Mouse (Mus musculus): ENCODE data around the gene Rad51b.
A peak's percentile ranks its signal among the peaks of the same experiment; 100 is the strongest.

DNA sequence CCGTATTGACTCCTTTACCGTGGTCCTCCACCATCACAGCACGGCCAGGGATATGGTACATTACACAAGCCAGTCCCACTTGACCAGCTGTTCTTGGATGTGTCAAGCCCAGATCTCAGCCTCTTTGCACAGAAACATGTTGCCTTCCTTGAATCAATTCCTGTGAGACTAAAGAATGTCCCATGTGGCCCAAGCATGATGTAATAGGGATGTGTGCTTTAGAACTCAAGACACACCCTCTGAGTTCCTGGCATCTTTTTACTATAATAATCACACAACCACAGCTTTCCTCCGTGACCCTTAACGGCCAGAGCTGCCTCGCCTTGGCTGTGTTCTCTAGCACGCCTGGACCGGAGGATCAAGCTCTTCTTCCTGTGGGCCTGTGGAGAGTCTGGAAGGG is 496.3 kb downstream of the Rad51b start:
- TF ChIP-seq CTCF (IDR thresholded peaks at IDR 0.05; ENCODE audit: low read depth) (no peak), EP300 (IDR thresholded peaks at IDR 0.05; ENCODE audit: low read depth) (peak; percentile 53; the same call in 1 of the 2 replicates)
